Mouse (Mus musculus) stomach, embryonic 16.5 days (tissue): ENCODE measurements around the gene Tenm4. TPM values are rescaled to one million over a fixed set of nuclear protein-coding genes. Genes with fewer than 3 reads are reported as not detected.

Source experiments
- ATAC-seq: fragments of 200-750 bp; cut with Nextera tagmentation; 2 replicates; pipeline ENCODE4 v1.8.0; 2017; ENCODE audit warnings: moderate number of reproducible peaks, moderate TSS enrichment; ENCODE audit not compliant: insufficient read depth, low FRiP score
- H3K27ac ChIP-seq: fragments of 300-500 bp; sonication (generic); 2 replicates; pipeline ENCODE4 v1.5.1; 2014; ENCODE audit warnings: low read length
- H3K27me3 ChIP-seq: fragments of 300-500 bp; sonication (generic); 2 replicates; pipeline ENCODE4 v1.6.1; 2014; ENCODE audit warnings: low read length, control low read depth, mixed read lengths; ENCODE audit not compliant: control insufficient read depth, insufficient read depth
- H3K36me3 ChIP-seq: fragments of 300-500 bp; sonication (generic); 2 replicates; pipeline ENCODE4 v1.6.1; 2014; ENCODE audit warnings: low read length; ENCODE audit not compliant: control insufficient read depth, insufficient read depth
- H3K4me1 ChIP-seq: fragments of 300-500 bp; sonication (generic); 2 replicates; pipeline ENCODE4 v1.6.1; 2014; ENCODE audit warnings: low read length, control low read depth, mixed read lengths; ENCODE audit not compliant: control insufficient read depth, insufficient read depth
- H3K4me2 ChIP-seq: fragments of 300-500 bp; sonication (generic); 2 replicates; pipeline ENCODE4 v1.6.1; 2014; ENCODE audit warnings: low read depth, low read length, mixed read lengths
- H3K4me3 ChIP-seq: fragments of 300-500 bp; sonication (generic); replicated peaks from 2 replicates; pipeline ENCODE4 v1.5.1; 2014; ENCODE audit warnings: mild to moderate bottlenecking, low read length
- H3K9ac ChIP-seq: fragments of 300-500 bp; sonication (generic); 2 replicates; pipeline ENCODE4 v1.6.1; 2014; ENCODE audit warnings: low read length
- H3K9me3 ChIP-seq: fragments of 300-500 bp; sonication (generic); replicated peaks from 2 replicates; pipeline ENCODE4 v1.6.1; 2016; ENCODE audit warnings: low read length, control low read depth; ENCODE audit not compliant: control insufficient read depth
- WGBS: fragments of 180-500 bp; shearing (Covaris S2); extraction: QIAGEN DNeasy Blood & Tissue Kit; methylation state at CpG from one replicate; pipeline ENCODE4 v1.1.7; 2014; 5-methylcytosine and 5-hydroxymethylcytosine counted together
- polyA plus RNA-seq: library from polyadenylated mRNA; unstranded; fragments of >200 nt; fragmentation: Nextera tagmentation; extraction: Ambion mirVana; gene quantifications from 2 replicates; pipeline ENCODE4 v1.2.1, GENCODE M21; 2015

Tenm4 gene
- polyA plus RNA-seq, 1 experiment from 2014 or later = 22.7 TPM

- no peak overlapping the region for H3K4me3 ChIP-seq
- no peaks in the 10 kb centered on the region for H3K4me1 ChIP-seq
- no peak overlapping the region for H3K27ac ChIP-seq
- WGBS = 74% methylated on average over 4 of the region's 4 CpGs
- no peak overlapping the region for H3K9ac ChIP-seq
- no peaks in the 10 kb centered on the region for H3K27me3 ChIP-seq
- H3K4me2 ChIP-seq = no peak overlapping the region
- H3K9me3 ChIP-seq = no peaks in the 10 kb centered on the region
- ATAC-seq = no peak
- no peaks in the 10 kb centered on the region for H3K36me3 ChIP-seq
Observed at GRCm38 (mm10) chr7:96280795-96281194, 109.7 kb downstream of the Tenm4 start.

GRCm38 (mm10) chr7:96290576-96290975, 119.5 kb downstream of the Tenm4 start:
- Histone ChIP-seq H3K4me2 (no peak overlapping the region), H3K36me3 (no peaks in the 10 kb centered on the region), H3K27ac (no peak overlapping the region), H3K27me3 (no peaks in the 10 kb centered on the region), H3K4me3 (no peak overlapping the region), H3K9ac (no peak overlapping the region), H3K4me1 (no peaks in the 10 kb centered on the region), H3K9me3 (no peaks in the 10 kb centered on the region)
- no peak for ATAC-seq
- WGBS = 38% methylated on average over 2 of the region's 2 CpGs

GRCm38 (mm10) chr7:96295959-96296358, 124.9 kb downstream of the Tenm4 start:
- ATAC-seq = no peak

GRCm38 (mm10) chr7:96300826-96301397, 129.9 kb downstream of the Tenm4 start:
- Histone ChIP-seq H3K27ac (no peak overlapping the region), H3K4me1 (no peaks in the 10 kb centered on the region), H3K4me2 (no peak overlapping the region), H3K9me3 (no peaks in the 10 kb centered on the region), H3K9ac (no peak overlapping the region), H3K27me3 (no peaks in the 10 kb centered on the region), H3K4me3 (no peak overlapping the region), H3K36me3 (no peaks in the 10 kb centered on the region)
- 75% methylated on average over 8 of the region's 8 CpGs for WGBS
- ATAC-seq = no peak

More at GRCm38 (mm10) chr7:96295959-96296358, 124.9 kb downstream of the Tenm4 start:
- no peaks in the 10 kb centered on the region for H3K36me3 ChIP-seq
- no peaks in the 10 kb centered on the region for H3K27me3 ChIP-seq
- H3K4me3 ChIP-seq = no peak overlapping the region
- WGBS = 98% methylated on average over 5 of the region's 5 CpGs
- no peak overlapping the region for H3K9ac ChIP-seq
- H3K9me3 ChIP-seq = no peaks in the 10 kb centered on the region
- no peaks in the 10 kb centered on the region for H3K4me1 ChIP-seq
- H3K4me2 ChIP-seq = no peak overlapping the region
- H3K27ac ChIP-seq = no peak overlapping the region

GRCm38 (mm10) chr7:96301813-96302212, 130.8 kb downstream of the Tenm4 start:
- Histone ChIP-seq H3K4me2 (no peak overlapping the region), H3K4me3 (no peak overlapping the region), H3K9ac (no peak overlapping the region), H3K27me3 (no peaks in the 10 kb centered on the region), H3K27ac (no peak overlapping the region), H3K9me3 (no peaks in the 10 kb centered on the region), H3K36me3 (no peaks in the 10 kb centered on the region), H3K4me1 (no peaks in the 10 kb centered on the region)
- no peak for ATAC-seq
- WGBS = 69% methylated on average over 3 of the region's 3 CpGs

- Histone ChIP-seq H3K9me3 (no peaks in the 10 kb centered on the region), H3K27me3 (no peaks in the 10 kb centered on the region), H3K4me2 (no peak overlapping the region), H3K27ac (no peak overlapping the region), H3K36me3 (no peaks in the 10 kb centered on the region), H3K4me3 (no peak overlapping the region), H3K4me1 (no peaks in the 10 kb centered on the region), H3K9ac (no peak overlapping the region)
- 41% methylated on average over 2 of the region's 2 CpGs for WGBS
- ATAC-seq = no peak
Observed at GRCm38 (mm10) chr7:96303963-96304362, 132.9 kb downstream of the Tenm4 start.

- H3K27ac ChIP-seq = no peak overlapping the region
- 32% methylated on average over 5 of the region's 5 CpGs for WGBS
- H3K27me3 ChIP-seq = no peaks in the 10 kb centered on the region
Observed at GRCm38 (mm10) chr7:96305382-96305935, 134.4 kb downstream of the Tenm4 start.

GRCm38 (mm10) chr7:96308106-96308505, 137.1 kb downstream of the Tenm4 start:
- Histone ChIP-seq H3K27ac (no peak overlapping the region), H3K36me3 (no peaks in the 10 kb centered on the region), H3K4me1 (no peaks in the 10 kb centered on the region), H3K9me3 (no peaks in the 10 kb centered on the region), H3K4me3 (no peak overlapping the region), H3K9ac (no peak overlapping the region), H3K27me3 (no peaks in the 10 kb centered on the region), H3K4me2 (no peak overlapping the region)
- 77% methylated on average over 6 of the region's 6 CpGs for WGBS
- ATAC-seq = no peak

More at GRCm38 (mm10) chr7:96305382-96305935, 134.4 kb downstream of the Tenm4 start:
- Histone ChIP-seq H3K9me3 (no peaks in the 10 kb centered on the region), H3K4me3 (no peak overlapping the region), H3K4me2 (no peak overlapping the region), H3K4me1 (no peaks in the 10 kb centered on the region), H3K9ac (no peak overlapping the region), H3K36me3 (no peaks in the 10 kb centered on the region)
- no peak for ATAC-seq

- H3K4me1 ChIP-seq = no peaks in the 10 kb centered on the region
- no peak overlapping the region for H3K4me3 ChIP-seq
- H3K9ac ChIP-seq = no peak overlapping the region
- H3K4me2 ChIP-seq = no peak overlapping the region
- H3K36me3 ChIP-seq = no peaks in the 10 kb centered on the region
- H3K27ac ChIP-seq = no peak overlapping the region
- H3K27me3 ChIP-seq = no peaks in the 10 kb centered on the region
- no peak for ATAC-seq
- WGBS = 66% methylated on average over 4 of the region's 4 CpGs
- H3K9me3 ChIP-seq = no peaks in the 10 kb centered on the region
Observed at GRCm38 (mm10) chr7:96329343-96329742, 158.3 kb downstream of the Tenm4 start.
